Mouse (Mus musculus) c-Kit-positive CD71-positive TER-119-positive erythroid progenitor cells, embryonic 14.5 days (primary cell): ENCODE data around the gene Aldh16a1.
"Not testable (repeated sequence)": the region's sequence is repeated elsewhere in the genome, so short reads cannot be mapped to it uniquely, and the experiment has no call there.

ENCODE experiments used
- DNase-seq: peaks from one replicate; pipeline ENCODE4 v3.0.0-alpha.2; 2013; ENCODE audit warnings: low spot score

The Aldh16a1 gene

GRCm38 (mm10) chr7:45179469-45179868, 25.1 kb upstream of the Aldh16a1 start, which contains the start of gene Gfy:
Gene Gfy, minus strand, starts transcription at chr7:45179569.
- no peak for DNase-seq

- DNase-seq = no peak
Measured at GRCm38 (mm10) chr7:45178550-45178949, 24.2 kb upstream of the Aldh16a1 start.

- no peak for DNase-seq
Measured at GRCm38 (mm10) chr7:45176356-45176755, 22.0 kb upstream of the Aldh16a1 start.

GRCm38 (mm10) chr7:45175929-45176328, 21.5 kb upstream of the Aldh16a1 start:
- no peak for DNase-seq

GRCm38 (mm10) chr7:45175398-45175797, 21.0 kb upstream of the Aldh16a1 start:
- DNase-seq = no peak

GRCm38 (mm10) chr7:45174567-45175280, 20.3 kb upstream of the Aldh16a1 start:
- no peak for DNase-seq

- not testable (repeated sequence) for DNase-seq
Measured at GRCm38 (mm10) chr7:45173772-45174171, 19.4 kb upstream of the Aldh16a1 start.

GRCm38 (mm10) chr7:45172974-45173373, 18.6 kb upstream of the Aldh16a1 start:
- DNase-seq = peak; percentile 49

GRCm38 (mm10) chr7:45169495-45169894, 15.1 kb upstream of the Aldh16a1 start:
- no peak for DNase-seq

GRCm38 (mm10) chr7:45168656-45169055, 14.3 kb upstream of the Aldh16a1 start:
- no peak for DNase-seq

GRCm38 (mm10) chr7:45167761-45168445, 13.5 kb upstream of the Aldh16a1 start:
- no peak for DNase-seq

- no peak for DNase-seq
Measured at GRCm38 (mm10) chr7:45166950-45167401, 12.6 kb upstream of the Aldh16a1 start.

GRCm38 (mm10) chr7:45165701-45166100, 11.3 kb upstream of the Aldh16a1 start:
- DNase-seq = no peak

GRCm38 (mm10) chr7:45164833-45165232, 10.4 kb upstream of the Aldh16a1 start:
- DNase-seq = no peak

- DNase-seq = no peak
Measured at GRCm38 (mm10) chr7:45163735-45164490, 9.5 kb upstream of the Aldh16a1 start, which contains the start of gene Slc17a7. Gene Slc17a7, plus strand, starts transcription at chr7:45163949.

- DNase-seq = no peak
Measured at GRCm38 (mm10) chr7:45162996-45163615, 8.7 kb upstream of the Aldh16a1 start.

GRCm38 (mm10) chr7:45162551-45162950, 8.2 kb upstream of the Aldh16a1 start:
- no peak for DNase-seq

- peak; percentile 67 for DNase-seq
Measured at GRCm38 (mm10) chr7:45161612-45162473, 7.5 kb upstream of the Aldh16a1 start.

GRCm38 (mm10) chr7:45160866-45161265, 6.5 kb upstream of the Aldh16a1 start:
- DNase-seq = no peak

GRCm38 (mm10) chr7:45160316-45160800, 6.0 kb upstream of the Aldh16a1 start:
- DNase-seq = no peak

GRCm38 (mm10) chr7:45158991-45159390, 4.6 kb upstream of the Aldh16a1 start:
- DNase-seq = no peak
